Mouse (Mus musculus) neutrophil, adult 5-6 weeks (primary cell): ENCODE measurements around the gene Patl1. TPM values are rescaled to one million over a fixed set of nuclear protein-coding genes. Genes with fewer than 3 reads are reported as not detected.
"Not testable (repeated sequence)": the region's sequence is repeated elsewhere in the genome, so short reads cannot be mapped to it uniquely, and the experiment has no call there.

ENCODE experiments used
- ATAC-seq: fragments of 151-379, 151-347 bp; 2 replicates; pipeline ENCODE4 v1.8.0; 2017; ENCODE audit warnings: mild to moderate bottlenecking, moderate TSS enrichment; ENCODE audit not compliant: insufficient number of reproducible peaks, poor library complexity, low FRiP score, severe bottlenecking; ENCODE audit errors: extremely low read depth
- total RNA-seq: library from RNA; stranded (forward); fragments of 200-1000 nt; gene quantifications from 2 replicates; pipeline ENCODE4 v1.2.3, GENCODE M21; 2017

Patl1 gene
- 21.1 and 21.9 TPM in 2 replicates for total RNA-seq

DNA sequence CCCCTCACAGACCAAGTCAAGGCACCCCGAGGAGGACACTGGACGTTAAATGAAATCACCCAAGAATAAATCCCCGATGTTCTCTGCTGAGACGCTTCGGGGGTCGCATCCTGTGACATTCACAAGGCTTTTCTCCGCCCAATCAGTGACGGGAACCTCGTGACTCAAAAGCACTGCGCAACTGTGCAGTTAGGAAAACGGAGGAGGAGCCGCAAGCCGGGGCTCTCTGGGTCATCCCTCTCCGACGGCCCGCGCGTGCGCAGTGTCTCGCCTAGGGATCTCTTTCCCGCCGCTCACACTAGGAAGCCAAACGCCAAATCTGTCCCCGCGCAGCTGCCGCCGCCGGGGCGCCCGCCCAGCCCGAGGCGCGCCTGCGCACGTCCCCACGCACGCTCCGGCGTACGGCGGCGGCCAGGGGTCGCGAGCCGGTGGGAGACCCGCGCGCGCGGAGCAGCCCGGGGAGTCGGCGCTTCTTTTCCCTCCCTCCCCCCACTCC lies at the start of gene Patl1:
TSS of gene Patl1 (plus strand) at position 363 of the 496 bp plus-strand sequence.
- peak; percentile 95 for ATAC-seq

DNA sequence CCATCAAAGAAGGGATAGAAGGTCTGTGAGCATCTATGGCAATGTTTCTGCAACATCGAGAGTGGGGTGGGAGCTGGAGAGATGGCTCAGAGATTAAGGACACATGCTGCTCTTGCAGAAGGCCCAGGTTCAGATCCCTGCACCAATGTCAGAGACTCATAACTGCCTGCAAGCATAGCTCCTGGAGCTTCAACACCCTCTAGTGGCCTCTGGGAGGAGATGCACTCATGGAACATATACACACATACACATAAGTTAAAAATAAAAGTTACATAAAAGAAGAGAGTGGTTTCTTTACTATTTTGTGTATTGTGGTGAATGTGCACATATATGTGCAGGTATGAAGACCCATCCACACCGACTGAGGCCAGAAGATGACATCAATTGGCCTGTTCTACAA lies 44.4 kb upstream of the Patl1 start:
- no peak for ATAC-seq

GRCm38 (mm10) chr19:11875006-11875405 lies 37.2 kb upstream of the Patl1 start, which contains the start of gene Olfr1419:
TSS of gene Olfr1419 (minus strand) at chr19:11875106.
- ATAC-seq = no peak

- ATAC-seq = not testable (repeated sequence)
Observed at GRCm38 (mm10) chr19:11878404-11878803, 33.8 kb upstream of the Patl1 start.

- ATAC-seq = no peak
Observed at GRCm38 (mm10) chr19:11886265-11886664, 25.9 kb upstream of the Patl1 start, which contains the start of gene Olfr1420. TSS of gene Olfr1420 (plus strand) at chr19:11886565.

- no peak for ATAC-seq
Observed at GRCm38 (mm10) chr19:11911021-11911420, 1.2 kb upstream of the Patl1 start.

GRCm38 (mm10) chr19:11911603-11912002 lies 596 bp upstream of the Patl1 start:
- ATAC-seq = no peak

DNA sequence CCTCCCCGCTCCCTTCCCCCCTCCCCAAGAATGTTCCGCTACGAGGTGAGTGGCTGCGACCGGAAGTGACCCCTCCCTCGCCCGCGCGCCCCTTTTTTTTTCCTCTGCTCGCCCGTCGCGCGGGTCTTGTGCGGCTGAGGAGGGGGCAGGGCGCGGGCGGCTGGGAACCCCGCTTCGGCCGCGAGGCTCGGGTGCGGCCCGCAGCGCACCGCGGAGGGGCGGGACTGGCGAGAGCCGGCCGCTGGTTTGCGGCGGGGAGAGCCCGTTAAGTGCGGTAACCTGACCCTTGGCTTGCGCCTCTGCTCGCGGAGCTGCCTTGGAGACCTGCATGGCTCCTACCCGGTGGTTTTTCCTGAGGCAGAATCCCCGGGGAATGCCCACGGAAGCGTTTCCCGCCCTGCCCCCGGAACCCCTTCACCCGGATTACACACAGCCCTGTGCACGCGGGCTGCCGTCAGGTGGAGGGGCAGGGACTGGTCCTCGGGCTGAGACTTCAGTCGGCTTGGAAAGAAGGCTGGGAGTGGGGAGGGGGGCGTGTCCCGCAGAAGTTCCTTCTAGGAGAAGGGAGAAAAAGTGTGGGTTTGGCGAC lies 428 bp downstream of the Patl1 start:
- no peak for ATAC-seq

DNA sequence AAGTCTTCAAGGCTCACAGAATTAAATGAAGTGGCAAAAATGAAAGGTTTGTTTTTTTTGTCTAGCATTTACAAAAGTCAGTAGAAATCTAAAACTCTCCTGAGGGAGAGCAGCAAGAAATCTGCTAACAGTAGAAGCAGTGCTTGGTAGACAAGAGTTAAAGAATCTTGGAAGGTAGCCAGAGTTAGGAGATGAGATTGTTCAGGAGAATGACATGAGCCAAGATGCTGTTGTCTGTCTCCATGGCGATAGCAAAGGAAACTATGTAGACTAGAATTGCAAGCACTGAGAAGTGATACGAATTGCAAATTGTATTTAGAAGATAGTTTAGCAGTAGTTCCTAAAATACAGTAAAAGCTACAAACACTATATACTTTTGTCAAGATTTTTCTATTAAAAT lies 3.6 kb downstream of the Patl1 start:
- ATAC-seq = no peak

- no peak for ATAC-seq
Observed at GRCm38 (mm10) chr19:11922068-11922467, 9.9 kb downstream of the Patl1 start.

DNA sequence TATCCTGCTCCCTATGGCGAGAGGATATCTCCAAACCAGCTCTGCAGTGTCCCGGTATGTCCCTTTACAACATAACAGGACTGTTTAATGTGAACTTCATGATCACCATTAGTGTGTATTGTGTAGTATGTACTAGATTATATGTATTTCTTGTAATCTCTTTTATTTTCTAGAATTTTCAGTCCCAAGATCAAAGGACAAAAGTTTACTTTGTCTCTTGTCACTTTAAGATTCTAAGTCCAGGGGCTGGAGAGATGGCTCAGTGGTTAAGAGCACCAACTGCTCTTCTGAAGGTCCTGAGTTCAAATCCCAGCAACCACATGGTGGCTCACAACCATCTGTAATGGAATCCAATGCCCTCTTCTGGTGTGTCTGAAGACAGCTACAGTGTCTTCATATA lies 10.3 kb downstream of the Patl1 start:
- ATAC-seq = not testable (repeated sequence)

DNA sequence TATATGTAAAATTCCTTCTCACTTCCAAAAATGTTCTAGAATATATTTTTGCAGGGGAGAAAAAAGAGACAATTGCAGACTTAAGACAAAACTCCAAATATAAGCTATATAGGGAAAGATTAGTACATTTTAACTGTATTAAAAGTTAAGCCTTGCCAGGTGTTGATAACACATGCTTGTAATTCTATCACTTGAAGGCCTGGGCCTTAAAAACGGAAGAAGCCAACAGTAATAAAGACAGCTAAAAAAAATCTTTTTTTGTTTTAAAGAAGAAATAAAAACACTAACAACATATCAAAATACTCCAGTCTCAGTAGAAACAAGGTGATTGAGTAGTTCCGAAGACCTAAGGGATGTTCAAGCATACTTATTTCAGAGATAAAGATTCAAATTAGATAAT lies 14.2 kb downstream of the Patl1 start:
- no peak for ATAC-seq

- no peak for ATAC-seq
Observed at GRCm38 (mm10) chr19:11928025-11928748, 16.0 kb downstream of the Patl1 start.

DNA sequence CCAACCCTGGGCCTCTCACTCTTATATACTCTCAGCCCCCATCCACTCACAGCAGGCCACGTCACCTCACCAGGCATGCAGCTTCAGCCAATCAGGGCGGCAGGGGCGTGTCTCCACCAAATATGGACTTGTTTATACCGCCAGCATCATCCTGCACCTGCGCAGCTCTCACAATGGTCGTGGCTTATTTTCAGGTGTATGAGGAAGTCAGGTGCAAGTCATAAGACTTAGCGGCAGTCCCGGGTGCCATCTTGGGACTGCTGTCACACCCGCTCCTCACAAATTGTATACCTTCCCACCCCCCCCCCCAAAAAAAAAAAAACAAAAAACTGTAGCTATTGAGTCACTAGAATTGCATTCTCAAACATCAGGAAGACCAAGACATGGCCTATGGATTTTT lies 34.3 kb downstream of the Patl1 start:
- not testable (repeated sequence) for ATAC-seq

DNA sequence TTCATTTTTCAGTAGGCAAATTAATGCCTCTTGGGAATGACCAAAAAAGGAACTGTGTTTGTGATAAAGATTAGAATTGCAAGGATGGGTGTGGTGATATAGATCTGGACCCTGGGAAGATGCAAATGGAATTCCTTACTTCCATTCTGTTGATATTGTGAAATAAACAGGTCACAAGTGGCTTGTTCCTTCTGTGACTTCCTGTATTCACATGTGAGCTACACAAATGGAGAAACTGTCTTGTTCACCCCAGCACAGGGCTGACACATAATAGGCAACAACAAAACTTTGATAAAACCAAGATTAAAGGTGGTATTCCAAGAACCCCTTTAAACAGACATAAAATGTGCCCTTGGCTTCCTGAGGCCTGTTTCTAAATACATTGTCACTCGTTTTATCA lies 37.7 kb downstream of the Patl1 start:
- no peak for ATAC-seq

- no peak for ATAC-seq
Observed at GRCm38 (mm10) chr19:11950747-11951146, 38.5 kb downstream of the Patl1 start.

DNA sequence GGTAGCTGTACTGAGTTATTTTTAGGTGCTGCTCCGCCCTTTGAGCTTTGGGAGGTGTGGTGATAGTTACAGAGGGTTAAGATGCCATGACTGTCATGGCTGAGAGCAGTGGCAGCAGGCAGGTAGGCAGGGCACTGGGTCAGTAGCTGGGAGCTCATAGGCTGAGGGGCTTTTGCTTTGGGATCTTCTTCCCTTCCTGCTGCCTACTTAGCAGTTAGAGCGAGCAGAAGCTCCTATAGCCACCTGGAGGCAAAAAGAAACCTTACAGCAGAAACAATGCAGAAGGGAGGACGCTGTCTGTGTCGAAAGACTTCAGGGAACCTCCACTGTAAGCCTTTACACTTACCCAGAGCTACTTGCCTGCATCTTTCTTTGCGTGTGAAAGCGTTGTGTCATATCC lies 42.0 kb downstream of the Patl1 start:
- ATAC-seq = no peak

DNA sequence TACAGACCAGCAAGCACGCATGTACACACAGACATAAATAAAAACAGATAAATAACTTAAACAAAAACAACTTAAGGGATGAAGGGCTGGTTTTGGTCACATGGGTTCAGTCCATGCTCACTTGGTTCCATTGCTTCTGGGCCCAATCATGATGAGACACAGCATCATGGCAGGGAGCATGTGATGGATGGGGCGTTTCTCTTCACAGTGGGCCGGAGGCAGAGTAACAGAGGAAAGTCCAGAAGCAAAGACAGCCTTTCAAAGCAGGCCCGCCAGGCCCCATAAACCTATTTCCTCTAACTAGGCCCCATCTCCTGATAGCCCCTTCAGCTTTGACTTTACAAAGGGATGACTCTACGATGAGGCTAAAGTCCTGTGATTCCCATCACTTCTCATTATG lies 44.4 kb downstream of the Patl1 start:
- ATAC-seq = no peak

DNA sequence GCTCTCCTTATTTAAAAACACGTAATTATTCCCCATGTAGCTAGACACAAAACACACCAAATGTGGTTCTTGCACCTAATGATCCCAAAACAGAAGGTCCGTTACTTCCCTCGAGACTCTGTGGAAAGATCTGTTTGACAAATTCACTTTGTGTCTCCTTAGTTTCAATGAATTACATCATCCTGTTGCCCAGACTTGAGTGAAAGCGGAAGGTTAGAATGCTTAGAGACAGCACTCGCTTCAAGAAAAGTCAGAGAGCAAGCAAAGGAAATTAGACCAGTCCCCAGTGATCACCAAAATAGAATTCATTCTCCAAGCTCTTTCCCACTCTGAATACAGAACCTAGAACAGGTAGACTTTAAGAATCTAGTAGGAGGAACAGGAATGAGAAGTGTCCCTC lies 45.2 kb downstream of the Patl1 start:
- ATAC-seq = no peak

DNA sequence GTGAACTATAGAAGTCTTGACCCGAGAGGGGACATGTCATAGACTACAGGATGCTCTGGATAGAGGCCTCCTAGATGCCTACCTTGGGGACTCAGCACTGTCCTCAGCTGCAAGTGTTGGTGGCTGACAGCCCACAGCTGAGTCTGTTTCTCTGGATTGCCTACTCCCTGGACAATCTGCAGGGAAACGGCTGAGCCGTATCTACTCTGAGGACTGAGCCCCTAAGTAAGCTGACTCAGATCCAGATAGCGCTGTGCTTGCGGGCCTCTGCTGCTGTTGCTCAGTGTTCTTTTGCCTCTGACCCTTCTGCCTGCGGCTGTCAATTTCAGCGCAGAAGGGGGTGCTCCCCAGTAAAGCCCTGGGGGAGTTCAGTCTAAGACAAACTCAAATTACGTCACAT lies 45.6 kb downstream of the Patl1 start:
- ATAC-seq = no peak
